Mouse (Mus musculus): ENCODE data around the gene Olfr588-ps1. TPM values are rescaled to one million over a fixed set of nuclear protein-coding genes. Genes with fewer than 3 reads are reported as not detected.
"Not testable (repeated sequence)": the region's sequence is repeated elsewhere in the genome, so short reads cannot be mapped to it uniquely, and the experiment has no call there.

Olfr588-ps1 gene
- polyA plus RNA-seq (2012; ENCODE audit: insufficient read depth, low replicate concordance): not detected in 2 replicates

DNA sequence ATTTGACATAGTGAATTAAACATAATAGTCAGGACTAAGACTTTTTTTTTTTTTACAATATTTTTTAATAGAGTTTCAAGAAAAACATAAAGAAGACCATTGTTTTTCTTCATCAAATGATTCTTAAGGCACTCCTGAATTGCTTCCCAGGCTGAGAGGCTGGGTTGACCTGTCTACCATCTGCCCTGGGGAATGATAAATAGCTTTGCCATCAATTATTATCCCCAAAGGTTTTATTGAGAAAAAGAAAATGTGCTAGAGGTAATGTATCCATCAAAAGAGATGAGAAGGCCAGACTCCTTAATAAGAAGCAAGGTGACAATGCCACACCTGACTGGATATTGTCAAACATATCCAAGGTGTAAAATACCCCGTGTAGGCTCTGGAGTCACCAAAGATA lies at the start of gene Olfr588-ps1:
Olfr588-ps1 (plus strand) TSS at position 301 of the 400 bp plus-strand sequence.
- H3K36me3 ChIP-seq (replicated peaks; ENCODE audit: low read length): no peaks in the 10 kb centered on the region
- H3K27me3 ChIP-seq (replicated peaks): no peaks in the 10 kb centered on the region
- peaks cover 7% of the 10 kb centered on the region; the same call in 1 of the 2 replicates for H3K9me3 ChIP-seq
- no peak within 1 kb of the TSS for H3K4me3 ChIP-seq (replicated peaks)
- TF ChIP-seq FLI1 (IDR thresholded peaks at IDR 0.05; ENCODE audit: low read length): no peak
- no peak for TF ChIP-seq GATA1 (IDR thresholded peaks at IDR 0.05; ENCODE audit: borderline replicate concordance, low read length)
- no peaks in the 10 kb centered on the region for H3K4me1 ChIP-seq

GRCm38 (mm10) chr7:103097420-103097819 lies 43.3 kb upstream of the Olfr588-ps1 start, which contains the start of gene Olfr585:
TSS of gene Olfr585 (plus strand) at chr7:103097720.
- Histone ChIP-seq H3K4me3 (replicated peaks) (no peak within 1 kb of the TSS), H3K36me3 (replicated peaks; ENCODE audit: low read length) (no peaks in the 10 kb centered on the region), H3K9me3 (no peaks in the 10 kb centered on the region), H3K4me1 (no peaks in the 10 kb centered on the region), H3K27me3 (replicated peaks) (no peaks in the 10 kb centered on the region)
- no peak for TF ChIP-seq GATA1 (IDR thresholded peaks at IDR 0.05; ENCODE audit: borderline replicate concordance, low read length)
- TF ChIP-seq FLI1 (IDR thresholded peaks at IDR 0.05; ENCODE audit: low read length): no peak

GRCm38 (mm10) chr7:103119406-103119805 lies 21.3 kb upstream of the Olfr588-ps1 start:
- Histone ChIP-seq H3K4me1 (no peaks in the 10 kb centered on the region), H3K27me3 (replicated peaks) (no peaks in the 10 kb centered on the region), H3K9me3 (no peaks in the 10 kb centered on the region), H3K4me3 (replicated peaks) (no peak overlapping the region), H3K36me3 (replicated peaks; ENCODE audit: low read length) (no peaks in the 10 kb centered on the region)
- no peak for TF ChIP-seq GATA1 (IDR thresholded peaks at IDR 0.05; ENCODE audit: borderline replicate concordance, low read length)
- no peak for TF ChIP-seq FLI1 (IDR thresholded peaks at IDR 0.05; ENCODE audit: low read length)

- TF ChIP-seq FLI1 (IDR thresholded peaks at IDR 0.05; ENCODE audit: low read length) (no peak), GATA1 (IDR thresholded peaks at IDR 0.05; ENCODE audit: borderline replicate concordance, low read length) (no peak)
- no peak within 1 kb of the TSS for H3K4me3 ChIP-seq (replicated peaks)
- no peaks in the 10 kb centered on the region for H3K9me3 ChIP-seq
- no peaks in the 10 kb centered on the region for H3K27me3 ChIP-seq (replicated peaks)
- H3K4me1 ChIP-seq: no peaks in the 10 kb centered on the region
- H3K36me3 ChIP-seq (replicated peaks; ENCODE audit: low read length): no peaks in the 10 kb centered on the region
These were observed 15.1 kb upstream of the Olfr588-ps1 start, which contains the start of gene Olfr586 for GRCm38 (mm10) chr7:103125538-103125937. TSS of gene Olfr586 (minus strand) at chr7:103125638.

GRCm38 (mm10) chr7:103156256-103156655 lies 15.6 kb downstream of the Olfr588-ps1 start, which contains the start of gene Olfr589:
TSS of gene Olfr589 (minus strand) at chr7:103156356.
- Histone ChIP-seq H3K9me3 (0 out of 2 replicates have a peak, but pooled peaks cover 3% of the 10 kb centered on the region), H3K27me3 (replicated peaks) (no peaks in the 10 kb centered on the region), H3K4me1 (no peaks in the 10 kb centered on the region), H3K36me3 (replicated peaks; ENCODE audit: low read length) (no peaks in the 10 kb centered on the region), H3K4me3 (replicated peaks) (no peak within 1 kb of the TSS)
- TF ChIP-seq FLI1 (IDR thresholded peaks at IDR 0.05; ENCODE audit: low read length) (no peak), GATA1 (IDR thresholded peaks at IDR 0.05; ENCODE audit: borderline replicate concordance, low read length) (no peak)

DNA sequence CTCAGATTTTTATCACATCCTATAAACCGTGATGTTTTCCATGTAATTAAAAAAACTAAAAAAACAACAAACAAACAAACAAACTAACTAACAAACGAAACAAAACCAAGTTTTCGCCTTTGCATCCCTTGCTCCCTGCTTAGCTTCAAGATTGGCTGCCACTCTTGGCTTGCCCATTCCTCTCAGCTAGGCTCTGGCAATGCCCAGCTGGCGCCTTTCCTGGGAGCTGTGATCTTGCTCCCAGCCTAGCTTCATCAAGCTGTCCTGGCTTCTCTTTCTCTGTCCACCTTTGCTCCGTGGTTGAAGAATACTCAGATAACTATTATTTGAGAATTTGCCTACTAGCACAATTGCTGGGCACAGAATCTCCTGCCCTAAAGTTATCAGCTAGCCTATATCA lies 29.0 kb downstream of the Olfr588-ps1 start:
- H3K4me3 ChIP-seq (replicated peaks): no peak overlapping the region
- no peak for TF ChIP-seq GATA1 (IDR thresholded peaks at IDR 0.05; ENCODE audit: borderline replicate concordance, low read length)
- no peak for TF ChIP-seq FLI1 (IDR thresholded peaks at IDR 0.05; ENCODE audit: low read length)

GRCm38 (mm10) chr7:103178240-103178639 lies 37.6 kb downstream of the Olfr588-ps1 start, which contains the start of gene Olfr591:
TSS of gene Olfr591 (minus strand) at chr7:103178340.
- TF ChIP-seq FLI1 (IDR thresholded peaks at IDR 0.05; ENCODE audit: low read length) (no peak), GATA1 (IDR thresholded peaks at IDR 0.05; ENCODE audit: borderline replicate concordance, low read length) (no peak)
- Histone ChIP-seq H3K4me1 (no peaks in the 10 kb centered on the region), H3K36me3 (replicated peaks; ENCODE audit: low read length) (no peaks in the 10 kb centered on the region), H3K27me3 (replicated peaks) (no peaks in the 10 kb centered on the region), H3K4me3 (replicated peaks) (no peak within 1 kb of the TSS), H3K9me3 (no peaks in the 10 kb centered on the region)

More for the DNA sequence above, 29.0 kb downstream of the Olfr588-ps1 start:
- no peaks in the 10 kb centered on the region for H3K27me3 ChIP-seq (replicated peaks)
- H3K4me1 ChIP-seq: no peaks in the 10 kb centered on the region
- peaks cover 5% of the 10 kb centered on the region; the same call in 1 of the 2 replicates for H3K9me3 ChIP-seq
- H3K36me3 ChIP-seq (replicated peaks; ENCODE audit: low read length): no peaks in the 10 kb centered on the region

- not testable (repeated sequence) for H3K4me1 ChIP-seq; H3K36me3 ChIP-seq (replicated peaks; ENCODE audit: low read length); H3K9me3 ChIP-seq
These were observed 43.8 kb downstream of the Olfr588-ps1 start, which contains the start of gene Olfr592 for GRCm38 (mm10) chr7:103184503-103184902. TSS of gene Olfr592 (plus strand) at chr7:103184803.

More at GRCm38 (mm10) chr7:103184503-103184902, 43.8 kb downstream of the Olfr588-ps1 start, which contains the start of gene Olfr592:
- not testable (repeated sequence) for H3K27me3 ChIP-seq (replicated peaks); H3K4me3 ChIP-seq (replicated peaks)

Other genes with a start within 250 kb of the Olfr588-ps1 start
- not detected in 2 replicates for gene Olfr569, start 250.0 kb upstream of the Olfr588-ps1 start, polyA plus RNA-seq (2012; ENCODE audit: insufficient read depth, low replicate concordance)
- not detected in 2 replicates for gene Olfr570, start 246.3 kb upstream of the Olfr588-ps1 start, polyA plus RNA-seq (2012; ENCODE audit: insufficient read depth, low replicate concordance)
- gene Olfr571, start 223.3 kb upstream of the Olfr588-ps1 start, polyA plus RNA-seq (2012; ENCODE audit: insufficient read depth, low replicate concordance): not detected in 2 replicates
- gene Olfr572, start 216.5 kb upstream of the Olfr588-ps1 start, polyA plus RNA-seq (2012; ENCODE audit: insufficient read depth, low replicate concordance): not detected in 2 replicates
- not detected in 2 replicates for gene Olfr573-ps1, start 198.3 kb upstream of the Olfr588-ps1 start, polyA plus RNA-seq (2012; ENCODE audit: insufficient read depth, low replicate concordance)
- gene Olfr574, start 192.4 kb upstream of the Olfr588-ps1 start, polyA plus RNA-seq (2012; ENCODE audit: insufficient read depth, low replicate concordance): not detected in 2 replicates
- not detected in 2 replicates for gene Olfr575, start 182.1 kb upstream of the Olfr588-ps1 start, polyA plus RNA-seq (2012; ENCODE audit: insufficient read depth, low replicate concordance)
- gene Olfr576, start 178.2 kb upstream of the Olfr588-ps1 start, polyA plus RNA-seq (2012; ENCODE audit: insufficient read depth, low replicate concordance): not detected in 2 replicates
- gene Olfr577, start 164.9 kb upstream of the Olfr588-ps1 start, polyA plus RNA-seq (2012; ENCODE audit: insufficient read depth, low replicate concordance): not detected in 2 replicates
- not detected in 2 replicates for gene Olfr578, start 151.6 kb upstream of the Olfr588-ps1 start, polyA plus RNA-seq (2012; ENCODE audit: insufficient read depth, low replicate concordance)
- not detected in 2 replicates for gene Olfr582, start 102.9 kb upstream of the Olfr588-ps1 start, polyA plus RNA-seq (2012; ENCODE audit: insufficient read depth, low replicate concordance)
- not detected in 2 replicates for gene Olfr583, start 89.6 kb upstream of the Olfr588-ps1 start, polyA plus RNA-seq (2012; ENCODE audit: insufficient read depth, low replicate concordance)
- gene Olfr584, start 59.0 kb upstream of the Olfr588-ps1 start, polyA plus RNA-seq (2012; ENCODE audit: insufficient read depth, low replicate concordance): not detected in 2 replicates
- not detected in 2 replicates for gene Olfr585, start 43.2 kb upstream of the Olfr588-ps1 start, polyA plus RNA-seq (2012; ENCODE audit: insufficient read depth, low replicate concordance)
- not detected in 2 replicates for gene Olfr586, start 15.2 kb upstream of the Olfr588-ps1 start, polyA plus RNA-seq (2012; ENCODE audit: insufficient read depth, low replicate concordance)
- not detected in 2 replicates for gene Olfr589, start 15.5 kb downstream of the Olfr588-ps1 start, polyA plus RNA-seq (2012; ENCODE audit: insufficient read depth, low replicate concordance)
- gene Olfr591, start 37.5 kb downstream of the Olfr588-ps1 start, polyA plus RNA-seq (2012; ENCODE audit: insufficient read depth, low replicate concordance): 2.6 TPM in 1 of 2 replicates, not detected in the other
- not detected in 2 replicates for gene Olfr592, start 43.9 kb downstream of the Olfr588-ps1 start, polyA plus RNA-seq (2012; ENCODE audit: insufficient read depth, low replicate concordance)
- not detected in 2 replicates for gene Olfr593, start 71.0 kb downstream of the Olfr588-ps1 start, polyA plus RNA-seq (2012; ENCODE audit: insufficient read depth, low replicate concordance)
- gene Olfr594, start 76.1 kb downstream of the Olfr588-ps1 start, polyA plus RNA-seq (2012; ENCODE audit: insufficient read depth, low replicate concordance): not detected in 2 replicates
- gene Usp17ld, start 111.6 kb downstream of the Olfr588-ps1 start, polyA plus RNA-seq (2012; ENCODE audit: insufficient read depth, low replicate concordance): not detected in 2 replicates
- not detected in 2 replicates for gene Olfr596, start 164.8 kb downstream of the Olfr588-ps1 start, polyA plus RNA-seq (2012; ENCODE audit: insufficient read depth, low replicate concordance)
- gene Olfr597, start 175.4 kb downstream of the Olfr588-ps1 start, polyA plus RNA-seq (2012; ENCODE audit: insufficient read depth, low replicate concordance): not detected in 2 replicates
- not detected in 2 replicates for gene Olfr598, start 182.7 kb downstream of the Olfr588-ps1 start, polyA plus RNA-seq (2012; ENCODE audit: insufficient read depth, low replicate concordance)
- gene Olfr599, start 195.0 kb downstream of the Olfr588-ps1 start, polyA plus RNA-seq (2012; ENCODE audit: insufficient read depth, low replicate concordance): not detected in 2 replicates
- 4.6 TPM in 1 of 2 replicates, not detected in the other for gene Olfr600, start 208.8 kb downstream of the Olfr588-ps1 start, polyA plus RNA-seq (2012; ENCODE audit: insufficient read depth, low replicate concordance)
- not detected in 2 replicates for gene Olfr601, start 221.8 kb downstream of the Olfr588-ps1 start, polyA plus RNA-seq (2012; ENCODE audit: insufficient read depth, low replicate concordance)
- not detected in 2 replicates for gene Olfr603, start 245.3 kb downstream of the Olfr588-ps1 start, polyA plus RNA-seq (2012; ENCODE audit: insufficient read depth, low replicate concordance)